Mouse (Mus musculus) spleen, postnatal 36 days (tissue): ENCODE data around the gene Gm20390.
"Not testable (repeated sequence)": the region's sequence is repeated elsewhere in the genome, so short reads cannot be mapped to it uniquely, and the experiment has no call there.

Source experiments
- DNase-seq, 2 experiments: peaks; one replicate each; pipeline ENCODE4 v3.0.0; 2022; ENCODE audit warnings: low spot score in 2 of 2, mixed read lengths in 1 of 2

Gm20390 gene

DNA sequence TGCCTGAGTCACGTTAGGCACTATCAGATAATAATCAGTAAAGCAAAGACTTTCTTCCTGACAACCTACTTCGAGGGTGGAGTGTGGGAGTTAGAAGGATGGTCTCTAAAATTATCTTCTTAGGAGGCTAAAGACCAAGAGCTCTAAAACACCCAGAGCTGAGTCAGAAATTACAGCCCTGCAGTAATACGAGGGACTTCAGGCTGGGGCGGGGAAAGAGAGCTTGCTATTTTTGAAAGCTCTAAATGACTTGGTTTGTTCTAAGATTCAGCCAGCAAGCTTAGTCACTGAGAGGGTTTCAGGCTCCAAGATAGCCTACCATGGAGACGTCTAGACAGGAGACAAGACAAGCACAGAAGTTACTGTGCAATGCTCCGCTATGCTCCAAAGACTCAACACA, 2.7 kb downstream of the Gm20390 start:
- no peak for DNase-seq

DNA sequence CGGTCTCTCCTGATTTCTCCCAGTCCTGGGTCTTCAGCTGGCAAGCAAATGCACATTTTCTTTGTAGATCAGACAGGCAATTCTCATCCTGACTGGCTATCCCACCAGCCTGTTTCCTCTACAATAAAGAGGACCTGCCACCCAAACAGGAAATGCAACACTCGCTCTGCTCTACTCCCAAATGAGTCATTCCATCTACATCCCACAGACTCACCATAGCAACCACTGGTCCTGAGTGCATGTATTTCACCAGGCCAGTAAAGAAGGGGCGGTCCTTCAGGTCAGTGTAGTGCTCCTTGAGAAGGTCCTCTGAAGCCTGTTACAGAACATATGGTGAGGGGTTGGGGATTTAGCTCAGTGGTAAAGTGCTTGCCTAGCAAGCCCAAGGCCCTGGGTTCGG, 5.1 kb downstream of the Gm20390 start:
- no peak for DNase-seq

DNA sequence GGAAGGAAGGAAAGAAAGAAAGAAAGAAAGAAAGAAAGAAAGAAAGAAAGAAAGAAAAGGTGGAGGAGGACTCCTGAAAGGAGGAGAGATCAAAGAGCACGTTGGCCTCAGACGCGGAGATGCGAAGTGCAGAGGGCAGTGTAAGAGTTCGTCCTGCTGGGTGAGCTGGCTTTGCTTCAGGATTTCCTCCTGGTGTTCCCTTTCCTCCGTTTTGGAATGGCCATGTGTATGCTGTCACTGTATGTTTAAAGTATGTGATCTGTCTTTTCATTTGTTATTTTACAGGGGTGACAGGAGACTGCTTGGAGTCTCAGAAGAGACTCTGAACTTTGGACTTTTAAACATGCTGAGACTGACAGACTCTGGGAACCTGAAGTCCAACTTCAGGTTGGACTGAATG, 6.6 kb downstream of the Gm20390 start:
- no peak for DNase-seq

DNA sequence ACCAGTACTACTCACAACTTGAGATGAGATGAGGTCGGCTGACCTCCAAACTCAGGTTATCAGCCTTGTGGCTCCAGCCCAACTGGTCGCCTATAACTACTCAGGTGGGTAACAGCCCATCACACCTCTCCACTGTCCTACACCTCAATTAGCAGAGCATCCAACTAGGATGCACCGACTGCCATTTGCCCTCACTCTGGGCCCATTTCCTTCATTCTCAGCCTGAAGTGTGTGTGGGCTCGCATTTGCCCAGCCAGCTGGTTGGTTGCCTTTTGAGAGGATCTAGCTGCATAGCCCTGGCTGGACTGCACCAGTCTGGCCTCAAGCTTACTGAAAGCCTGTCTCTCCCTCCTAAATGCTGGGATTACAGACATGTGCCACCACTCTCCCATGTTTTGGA, 10.3 kb downstream of the Gm20390 start:
- DNase-seq: no peak

DNA sequence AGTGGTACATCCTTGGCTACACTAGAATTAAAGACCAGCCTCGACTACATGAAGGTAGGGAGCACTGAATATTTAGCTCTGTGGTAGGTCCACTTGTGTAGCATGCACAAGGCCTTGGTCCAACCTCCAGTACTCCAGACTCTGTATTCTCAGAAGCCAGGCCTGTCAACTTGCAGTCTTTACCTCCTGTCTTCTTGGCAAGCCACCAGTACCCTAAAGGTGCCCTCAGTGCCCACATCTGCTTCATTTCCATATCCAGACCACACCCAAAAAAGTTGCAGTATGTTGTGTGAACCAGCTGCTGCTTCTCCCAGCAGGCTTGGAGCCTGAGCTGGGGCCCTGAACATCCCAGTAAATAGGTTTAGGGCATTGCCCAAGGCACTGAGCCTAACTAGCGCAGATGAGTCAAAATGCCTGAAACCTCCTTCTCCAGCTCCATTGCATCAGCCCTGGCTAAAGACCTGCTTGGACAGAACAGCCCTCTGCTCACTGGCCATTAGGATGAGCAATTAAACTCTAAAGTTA, 11.0 kb downstream of the Gm20390 start:
- DNase-seq: no peak

- DNase-seq: no peak
Measured at GRCm38 (mm10) chr11:93956159-93956558, 11.9 kb downstream of the Gm20390 start, which contains the start of gene Nme2. Gene Nme2 (minus strand): TSS chr11:93956259.

DNA sequence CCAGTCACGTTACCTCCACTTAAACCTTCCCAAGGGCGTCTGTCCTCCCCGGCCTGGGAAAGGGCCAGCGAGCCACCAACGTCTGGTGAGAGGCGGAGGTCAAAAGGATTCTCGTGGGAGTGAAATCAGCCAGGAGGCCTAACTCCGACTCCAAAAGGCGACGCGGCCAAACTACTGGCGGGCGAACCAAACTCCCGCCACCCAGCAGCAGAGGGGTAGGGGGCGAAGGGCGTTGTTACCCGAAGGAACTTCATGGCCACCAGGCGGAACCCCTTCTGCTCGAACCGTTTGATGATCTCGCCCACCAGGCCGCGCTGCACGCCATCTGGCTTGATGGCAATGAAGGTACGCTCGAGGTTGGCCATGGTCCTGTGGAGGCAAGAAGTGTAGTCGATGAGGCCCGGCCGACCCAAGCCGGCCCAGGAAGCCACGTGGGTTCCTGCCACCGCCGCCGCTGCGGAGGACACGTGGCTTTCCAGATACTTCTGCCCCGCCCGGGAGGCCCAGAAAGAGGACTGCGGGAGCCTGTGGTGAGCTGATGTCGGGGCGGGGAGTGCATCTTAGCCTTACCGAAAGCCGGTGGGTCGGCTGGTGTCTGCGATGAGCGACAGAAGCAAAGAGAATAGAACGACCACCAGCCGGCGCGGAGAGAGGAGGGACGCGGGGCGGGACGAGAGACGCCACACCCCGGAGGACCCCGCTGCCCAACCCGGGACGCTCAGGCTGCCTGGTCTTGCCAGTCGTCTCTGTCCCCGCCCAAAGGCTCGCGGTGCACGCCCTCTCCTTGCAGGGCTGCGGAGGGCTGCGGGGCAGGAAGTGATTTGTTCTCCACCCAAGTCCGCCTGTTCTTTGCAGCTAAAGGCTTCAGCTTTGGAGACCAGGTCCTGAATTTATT, 12.6 kb downstream of the Gm20390 start:
- DNase-seq: peak; percentile 94 to 96

DNA sequence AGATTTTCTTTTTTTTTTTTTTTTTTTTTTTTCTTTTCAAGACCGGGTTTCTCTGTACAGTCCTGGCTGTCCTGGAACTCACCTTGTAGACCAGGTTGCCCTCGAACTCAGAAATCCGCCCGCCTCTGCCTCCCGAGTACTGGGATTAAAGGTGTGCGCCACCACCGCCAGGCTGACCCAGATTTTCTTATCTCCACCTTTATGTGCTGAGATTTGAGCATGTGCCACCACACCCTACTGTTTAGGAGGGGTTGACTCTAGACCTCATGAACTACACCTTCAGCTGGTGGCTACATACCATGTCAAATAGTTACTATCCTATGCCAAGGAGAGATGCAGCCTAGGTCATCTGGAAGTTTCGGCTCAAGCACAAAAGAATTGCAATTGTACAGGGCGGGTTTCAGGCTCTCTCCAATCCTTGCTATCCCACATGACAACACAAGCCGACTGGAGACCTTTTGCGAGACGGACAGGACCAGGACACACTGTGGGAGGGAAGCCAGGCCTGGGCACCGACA, 13.3 kb downstream of the Gm20390 start:
- no peak for DNase-seq

DNA sequence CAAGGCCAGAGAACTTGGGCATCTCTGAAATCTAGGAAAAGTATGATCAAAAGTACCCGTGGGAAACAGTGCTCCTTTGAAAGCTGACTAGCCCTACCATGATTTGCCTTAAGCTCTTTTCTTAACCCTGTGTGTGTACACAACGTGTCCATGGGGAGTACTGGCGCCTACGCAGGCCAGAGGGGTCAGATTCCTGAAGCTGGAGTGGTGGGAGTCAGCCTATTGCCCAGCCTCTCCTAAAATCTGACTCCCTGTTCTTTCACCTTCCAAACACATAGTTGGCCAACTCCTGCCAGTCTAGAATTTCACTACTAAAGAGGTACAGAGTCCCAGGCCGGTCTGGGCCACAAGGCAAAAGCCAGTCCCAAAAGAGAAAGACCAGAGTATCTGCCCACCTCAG, 15.7 kb downstream of the Gm20390 start:
- DNase-seq: no peak

DNA sequence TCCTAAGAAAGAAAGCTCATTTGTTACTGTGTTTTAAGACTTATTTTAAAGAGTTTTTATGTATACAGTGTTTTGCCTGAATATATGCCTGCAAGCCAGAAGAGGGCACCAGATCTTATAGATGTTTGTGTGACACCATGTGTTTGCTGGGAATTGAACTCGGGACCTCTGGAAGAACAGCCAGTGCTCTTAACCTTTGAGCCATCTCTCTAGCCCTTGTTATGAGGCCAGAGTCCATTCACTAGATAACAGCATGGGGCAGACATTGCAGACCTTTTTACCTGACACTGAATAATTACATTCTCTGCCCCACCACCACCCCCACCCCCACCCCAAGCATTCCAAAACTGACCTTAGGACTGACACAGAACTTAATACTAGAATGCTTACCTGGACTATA, 18.0 kb downstream of the Gm20390 start:
- no peak for DNase-seq

DNA sequence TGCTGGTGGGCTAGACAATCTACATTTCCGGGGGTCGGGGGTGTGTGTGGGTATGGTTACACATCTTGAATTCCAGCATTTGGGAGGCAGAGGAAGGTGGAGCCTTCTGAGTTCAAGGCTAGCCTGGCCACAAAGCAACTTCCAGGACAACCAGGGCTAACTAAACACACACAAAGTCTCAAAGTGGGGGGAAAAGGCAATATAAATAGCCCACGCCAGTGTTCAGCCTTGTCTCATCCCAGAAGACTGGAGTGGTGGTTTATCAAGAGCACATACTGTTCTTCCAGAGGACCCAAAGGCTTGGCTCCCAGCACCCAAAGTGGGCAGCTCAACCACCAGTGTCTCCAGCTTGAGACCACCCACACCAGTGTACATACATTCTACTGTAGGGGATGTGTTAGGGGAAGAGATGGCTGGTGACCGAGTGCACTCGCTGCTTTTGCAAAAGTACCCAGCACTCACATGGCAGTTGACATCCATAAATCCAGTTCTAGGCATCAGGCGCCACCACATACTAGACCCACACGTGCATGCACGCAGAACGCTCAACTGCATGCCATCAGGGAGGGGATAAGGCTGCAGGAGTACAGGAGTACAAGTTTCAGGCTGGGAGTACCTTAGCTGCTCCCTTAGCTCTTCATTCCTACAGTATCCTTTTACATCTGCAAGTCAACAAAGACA, 19.1 kb downstream of the Gm20390 start:
- DNase-seq: no peak

GRCm38 (mm10) chr11:93944986-93945385, 23.1 kb downstream of the Gm20390 start:
- DNase-seq: no peak

- DNase-seq: peak; percentile 46 to 50
Measured at GRCm38 (mm10) chr11:93940906-93941305, 27.2 kb downstream of the Gm20390 start.

GRCm38 (mm10) chr11:93929106-93929505, 39.0 kb downstream of the Gm20390 start:
- DNase-seq: no peak

- DNase-seq: not testable (repeated sequence)
Measured at GRCm38 (mm10) chr11:93915019-93915418, 53.1 kb downstream of the Gm20390 start.

DNA sequence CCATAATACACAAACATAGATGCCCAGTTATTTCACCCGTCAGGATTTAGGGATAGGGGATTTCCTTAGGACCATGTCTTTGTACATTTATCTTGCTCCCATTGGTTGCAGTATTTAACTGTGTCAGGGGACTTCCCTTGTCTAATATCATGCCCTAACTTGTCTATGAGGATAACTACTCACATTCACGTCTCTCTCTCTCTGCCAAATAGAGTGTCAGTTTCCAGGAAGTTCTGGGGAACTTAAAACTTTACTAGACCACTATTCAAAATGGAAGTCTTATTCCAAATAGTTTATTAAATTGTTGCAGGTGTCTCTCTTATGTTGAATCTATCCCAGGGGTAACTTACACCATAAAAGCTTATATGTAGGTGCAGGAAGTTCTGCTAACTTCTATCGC, 56.5 kb downstream of the Gm20390 start:
- DNase-seq: no peak

- DNase-seq: no peak
Measured at GRCm38 (mm10) chr11:93908829-93909228, 59.3 kb downstream of the Gm20390 start.

DNA sequence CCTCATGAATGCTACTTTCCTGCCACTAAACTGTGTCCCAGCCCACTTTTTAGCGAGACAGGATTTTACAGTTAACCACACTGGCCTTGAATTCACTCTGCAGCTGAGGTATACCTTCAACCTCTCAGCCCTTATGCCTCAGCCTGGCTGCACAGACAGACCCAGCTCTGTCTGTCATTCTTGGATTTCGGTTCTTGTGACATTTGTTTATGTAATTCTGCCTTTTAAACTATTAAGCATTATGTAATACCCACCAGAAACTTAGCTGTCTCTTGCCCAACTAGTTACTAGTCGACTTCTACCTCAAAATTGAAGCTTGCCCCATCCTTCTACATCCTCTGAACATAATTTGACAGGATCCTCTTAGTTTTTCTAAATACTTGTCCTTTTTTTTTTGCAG, 60.3 kb downstream of the Gm20390 start:
- DNase-seq: no peak

DNA sequence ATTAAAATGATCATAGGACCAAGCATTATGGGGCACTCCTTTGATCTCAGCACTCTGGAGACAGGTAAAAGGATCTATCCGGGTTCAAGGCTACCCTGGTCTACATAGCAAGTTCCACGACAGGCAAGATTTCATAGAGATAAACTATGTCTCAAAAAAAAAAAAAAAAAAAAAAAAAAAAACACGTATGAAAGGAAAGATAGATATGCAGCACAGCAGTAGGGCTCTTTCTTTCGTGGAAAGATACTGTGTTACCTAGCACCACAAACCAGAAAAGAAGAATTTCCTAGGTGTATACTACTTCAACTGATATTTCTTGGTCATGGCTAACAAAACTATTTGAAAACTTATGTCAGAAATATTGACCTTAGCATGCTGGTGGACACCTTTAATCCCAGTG, 61.3 kb downstream of the Gm20390 start:
- DNase-seq: no peak
